Mouse (Mus musculus) kidney, adult 11 months (tissue): ENCODE measurements around the gene Zfp52.

Experiments used
- DNase-seq: peaks from one replicate; pipeline ENCODE4 v3.0.0; 2022

Zfp52 gene

DNA sequence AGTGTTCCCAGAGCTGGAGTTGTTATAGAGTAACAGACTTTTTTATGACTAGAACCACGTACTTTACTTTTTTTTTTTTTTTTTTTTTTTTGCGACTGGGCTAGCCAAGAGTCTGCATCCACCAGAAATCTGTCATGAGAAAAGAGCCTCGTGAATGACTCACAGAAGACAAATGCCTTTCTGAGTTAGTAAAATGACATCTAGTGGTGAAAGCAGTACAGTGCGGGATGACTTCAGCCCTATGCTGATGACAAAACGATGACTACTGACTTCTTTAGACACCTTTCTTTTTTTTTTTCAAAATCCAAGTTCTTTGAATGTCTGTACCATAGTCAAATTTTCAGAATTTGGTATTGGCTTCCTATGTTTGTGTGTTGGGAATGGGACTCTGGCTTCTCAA lies 30.9 kb downstream of the Zfp52 start:
- peak; percentile 58 for DNase-seq

GRCm38 (mm10) chr17:21566728-21567349 lies 31.5 kb downstream of the Zfp52 start, which contains the start of gene Zfp948:
Zfp948 (plus strand) TSS chr17:21567008.
- DNase-seq, result peak; percentile 85

DNA sequence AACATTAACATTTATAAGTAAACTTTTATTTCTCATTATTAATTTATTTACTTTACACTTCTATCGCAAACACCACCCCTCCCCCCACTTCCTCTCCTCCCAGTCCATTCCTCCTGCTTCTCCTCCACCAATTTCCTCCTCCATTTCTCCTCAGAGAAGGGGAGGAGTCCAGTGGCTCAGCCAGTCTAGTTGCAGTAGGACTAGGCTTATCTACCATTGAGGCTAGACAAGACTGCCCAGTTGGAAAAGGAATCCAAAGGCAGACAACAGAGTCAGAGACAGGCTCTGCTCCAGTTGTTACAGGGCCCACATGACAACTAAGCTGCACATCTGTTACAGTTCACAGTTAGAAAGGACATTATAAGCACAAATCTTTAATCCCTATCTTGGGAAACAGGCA lies 32.4 kb downstream of the Zfp52 start:
- no peak for DNase-seq

DNA sequence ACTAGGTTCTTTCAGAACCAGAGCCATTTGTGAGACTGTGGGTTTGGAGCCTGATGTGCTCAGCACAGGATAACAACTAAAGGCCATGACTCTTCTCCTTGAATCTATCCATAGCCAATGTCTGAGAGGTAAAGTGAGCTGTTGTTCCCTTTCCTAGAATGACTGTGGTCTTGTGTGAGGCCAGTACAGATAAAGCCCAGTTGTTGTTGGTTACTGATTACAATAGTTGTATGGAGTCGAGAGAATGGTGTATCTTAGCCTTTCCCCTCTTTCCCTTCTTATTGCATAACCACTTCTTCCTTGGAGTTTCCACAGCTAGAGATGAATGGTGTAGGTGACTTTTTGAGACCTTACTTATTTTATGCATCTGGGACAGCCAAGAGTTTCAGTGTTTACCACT lies 43.7 kb downstream of the Zfp52 start:
- DNase-seq, result no peak

- peak; percentile 8 for DNase-seq
Measured at GRCm38 (mm10) chr17:21579493-21580175, 44.3 kb downstream of the Zfp52 start.

DNA sequence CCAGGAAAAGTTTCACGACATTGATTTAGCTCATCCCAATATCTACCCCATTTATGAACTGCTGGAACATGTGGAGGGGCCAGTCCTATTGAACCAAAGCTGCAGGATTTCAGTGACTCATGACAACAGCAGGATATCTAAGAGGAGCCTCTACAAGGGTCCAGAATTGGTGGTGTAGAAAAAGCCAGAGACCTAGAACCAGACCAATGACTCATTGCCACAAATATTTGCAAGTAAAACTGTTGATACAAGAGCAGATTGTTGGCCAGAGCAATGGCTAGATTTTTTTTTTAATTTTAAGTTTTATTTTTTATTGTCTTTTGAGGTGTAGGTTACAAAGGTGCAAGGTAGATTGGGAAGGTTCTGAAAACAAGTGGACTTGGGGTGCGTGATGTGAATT lies 50.2 kb downstream of the Zfp52 start:
- DNase-seq, result no peak
